Mouse (Mus musculus) urinary bladder, adult 2 months (tissue): ENCODE data around the gene Trnp1. TPM values are rescaled to one million over a fixed set of nuclear protein-coding genes. Genes with fewer than 3 reads are reported as not detected.
A peak's percentile ranks its signal among the peaks of the same experiment; 100 is the strongest.

Experiments
- DNase-seq: peaks from one replicate; pipeline ENCODE4 v3.0.0; 2022; ENCODE audit warnings: low spot score
- polyA plus RNA-seq: library from polyadenylated mRNA; depleted of rRNA; stranded (reverse); fragments of >200 nt; gene quantifications from 2 replicates; pipeline ENCODE4 v1.2.3, GENCODE M21; 2012; rRNA removed

The Trnp1 gene
- polyA plus RNA-seq, 1 experiment = 25.1 TPM

- no peak for DNase-seq
These were observed 37.5 kb downstream of the Trnp1 start for GRCm38 (mm10) chr4:133460796-133461325.

GRCm38 (mm10) chr4:133460006-133460405 is 38.3 kb downstream of the Trnp1 start:
- DNase-seq = no peak

- DNase-seq = no peak
These were observed 40.3 kb downstream of the Trnp1 start for GRCm38 (mm10) chr4:133458044-133458443.

DNA sequence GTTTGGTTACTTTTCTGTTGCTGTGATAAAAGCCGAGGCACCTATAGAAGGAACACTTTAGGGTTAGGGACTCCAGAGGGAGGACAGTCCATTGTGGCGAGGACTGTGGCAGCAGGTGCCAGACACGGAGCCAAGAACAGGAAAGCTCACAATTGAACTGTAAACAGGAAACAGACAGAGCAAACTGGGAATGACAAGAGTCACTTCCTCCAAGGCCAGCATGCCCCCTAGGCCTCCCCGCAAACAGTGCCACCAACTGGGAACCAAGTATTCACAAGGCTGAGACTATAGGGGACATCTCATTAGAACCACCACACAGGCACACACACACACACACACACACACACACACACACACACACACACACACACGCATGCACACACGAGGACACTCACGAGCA is 45.9 kb downstream of the Trnp1 start:
- no peak for DNase-seq

DNA sequence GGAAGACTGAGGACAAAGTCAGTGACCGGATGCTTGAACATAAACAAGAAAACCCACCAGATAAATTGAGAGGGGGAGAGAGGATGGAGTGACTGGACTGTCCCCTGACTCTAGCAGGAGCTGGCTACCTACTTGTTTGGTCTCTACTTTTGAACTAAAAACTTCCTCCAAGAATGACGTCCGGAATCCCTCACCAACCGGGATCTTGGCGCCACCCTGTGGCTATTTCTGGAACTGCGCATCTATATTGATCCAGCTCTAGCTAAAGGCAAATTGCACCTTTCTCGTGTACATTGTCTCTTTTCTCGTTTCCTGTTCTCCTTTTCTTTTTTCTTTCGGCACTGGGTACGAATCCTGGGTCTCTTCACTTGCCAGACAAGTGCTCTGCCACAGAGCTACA is 46.8 kb downstream of the Trnp1 start:
- peak; percentile 73 for DNase-seq

- DNase-seq = no peak
These were observed 48.6 kb downstream of the Trnp1 start for GRCm38 (mm10) chr4:133449726-133450125.

GRCm38 (mm10) chr4:133448708-133449388 is 49.5 kb downstream of the Trnp1 start:
- DNase-seq = no peak

- DNase-seq = no peak
These were observed 50.4 kb downstream of the Trnp1 start for GRCm38 (mm10) chr4:133447967-133448366.

- DNase-seq = no peak
These were observed 51.0 kb downstream of the Trnp1 start for GRCm38 (mm10) chr4:133447366-133447765.

GRCm38 (mm10) chr4:133445727-133446126 is 52.6 kb downstream of the Trnp1 start:
- DNase-seq = no peak

- DNase-seq = no peak
These were observed 55.3 kb downstream of the Trnp1 start for GRCm38 (mm10) chr4:133443085-133443484.

DNA sequence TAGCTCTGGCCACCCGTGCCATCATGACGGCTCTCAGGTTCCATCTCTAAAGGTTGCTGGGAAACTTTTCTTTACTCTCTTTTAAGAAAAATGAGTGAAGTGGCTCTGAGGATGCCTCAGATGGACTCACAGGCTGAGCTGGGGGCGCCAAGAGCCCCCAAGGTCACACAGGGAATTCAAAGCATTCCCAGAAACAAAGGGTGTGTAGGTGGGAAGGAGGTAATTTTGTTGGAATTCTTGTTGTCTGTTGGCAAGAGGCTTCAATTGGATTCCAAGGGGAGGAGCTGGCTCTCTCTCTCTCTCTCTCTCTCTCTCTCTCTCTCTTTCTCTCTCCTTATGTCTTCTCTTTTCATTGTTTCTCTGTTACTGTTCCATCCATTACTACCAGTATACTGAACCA is 56.2 kb downstream of the Trnp1 start:
- no peak for DNase-seq

Other genes starting within 250 kb of the Trnp1 start
- 67.1 and 79.6 TPM in 2 replicates for gene Sytl1, start 235.4 kb downstream of the Trnp1 start, polyA plus RNA-seq
- 81.0 and 92.6 TPM in 2 replicates for gene Tmem222, start 220.8 kb downstream of the Trnp1 start, polyA plus RNA-seq
- gene Wdtc1, start 145.1 kb downstream of the Trnp1 start, polyA plus RNA-seq = 24.7 and 35.5 TPM in 2 replicates
- gene Slc9a1, start 128.8 kb downstream of the Trnp1 start, polyA plus RNA-seq = 30.7 and 43.4 TPM in 2 replicates
- 26.0 and 32.2 TPM in 2 replicates for gene Tent5b, start 18.4 kb downstream of the Trnp1 start, polyA plus RNA-seq
- gene Kdf1, start 20.4 kb upstream of the Trnp1 start, polyA plus RNA-seq = 7.6 and 10.0 TPM in 2 replicates
- gene Nudc, start 47.4 kb upstream of the Trnp1 start, polyA plus RNA-seq = 107 and 117 TPM in 2 replicates
- not detected in 2 replicates for gene Nr0b2, start 54.8 kb upstream of the Trnp1 start, polyA plus RNA-seq
- gene Gpatch3, start 76.2 kb upstream of the Trnp1 start, polyA plus RNA-seq = 4.5 and 4.6 TPM in 2 replicates
- gene Gpn2, start 85.8 kb upstream of the Trnp1 start, polyA plus RNA-seq = 20.5 and 25.2 TPM in 2 replicates
- 218 and 326 TPM in 2 replicates for gene Sfn, start 103.6 kb upstream of the Trnp1 start, polyA plus RNA-seq
- 17.8 and 19.7 TPM in 2 replicates for gene Zdhhc18, start 151.6 kb upstream of the Trnp1 start, polyA plus RNA-seq
- gene Pigv, start 174.1 kb upstream of the Trnp1 start, polyA plus RNA-seq = 17.1 and 19.4 TPM in 2 replicates